Mouse (Mus musculus): ENCODE results near the gene Tdg.

The Tdg gene

GRCm38 (mm10) chr10:82663289-82663688 is 33.7 kb downstream of the Tdg start:
- no peak for DNase-seq (ENCODE audit: low read depth)

- DNase-seq (ENCODE audit: low read depth) = no peak
Observed at GRCm38 (mm10) chr10:82665951-82666350, 36.3 kb downstream of the Tdg start.

GRCm38 (mm10) chr10:82666436-82667234 is 37.0 kb downstream of the Tdg start:
- DNase-seq (ENCODE audit: low read depth) = peak; percentile 65

- no peak for DNase-seq (ENCODE audit: low read depth)
Observed at GRCm38 (mm10) chr10:82670205-82670604, 40.6 kb downstream of the Tdg start.

- no peak for DNase-seq (ENCODE audit: low read depth)
Observed at GRCm38 (mm10) chr10:82676949-82677348, 47.3 kb downstream of the Tdg start.

- no peak for DNase-seq (ENCODE audit: low read depth)
Observed at GRCm38 (mm10) chr10:82680769-82681168, 51.1 kb downstream of the Tdg start.

GRCm38 (mm10) chr10:82681639-82682038 is 52.0 kb downstream of the Tdg start:
- DNase-seq (ENCODE audit: low read depth) = no peak

- DNase-seq (ENCODE audit: low read depth) = no peak
Observed at GRCm38 (mm10) chr10:82685440-82685839, 55.8 kb downstream of the Tdg start.

GRCm38 (mm10) chr10:82689681-82690211 is 60.1 kb downstream of the Tdg start:
- DNase-seq (ENCODE audit: low read depth) = peak; percentile 59

GRCm38 (mm10) chr10:82690494-82690893 is 60.9 kb downstream of the Tdg start, which contains the start of gene Glt8d2:
Glt8d2 (minus strand) TSS chr10:82690650.
- peak; percentile 84 for DNase-seq (ENCODE audit: low read depth)

- DNase-seq (ENCODE audit: low read depth) = no peak
Observed at GRCm38 (mm10) chr10:82695956-82696355, 66.3 kb downstream of the Tdg start, which contains the start of gene Hcfc2. Hcfc2 (plus strand) TSS chr10:82696160.

GRCm38 (mm10) chr10:82696453-82697079 is 66.9 kb downstream of the Tdg start:
- DNase-seq (ENCODE audit: low read depth) = no peak

GRCm38 (mm10) chr10:82697305-82697898 is 67.8 kb downstream of the Tdg start:
- DNase-seq (ENCODE audit: low read depth) = no peak

GRCm38 (mm10) chr10:82698712-82699261 is 69.2 kb downstream of the Tdg start:
- peak; percentile 46 for DNase-seq (ENCODE audit: low read depth)

- no peak for DNase-seq (ENCODE audit: low read depth)
Observed at GRCm38 (mm10) chr10:82699296-82699941, 69.8 kb downstream of the Tdg start.

Measured in fibroblast of lung, adult 2 months (primary cell).